Mouse (Mus musculus) cerebellum, postnatal 14 days (tissue): ENCODE measurements at regions not wholly inside any gene's neighbourhood (a gene's known extent, or its start where the extent isn't known, plus 50 kb on each side); places are given as distances from the start of the nearest gene placed in this dataset.

Experiments
- DNase-seq, 2 experiments: peaks; one replicate each; pipeline ENCODE4 v3.0.0; 2021; ENCODE audit warnings: mixed read lengths in 2 of 2

DNA sequence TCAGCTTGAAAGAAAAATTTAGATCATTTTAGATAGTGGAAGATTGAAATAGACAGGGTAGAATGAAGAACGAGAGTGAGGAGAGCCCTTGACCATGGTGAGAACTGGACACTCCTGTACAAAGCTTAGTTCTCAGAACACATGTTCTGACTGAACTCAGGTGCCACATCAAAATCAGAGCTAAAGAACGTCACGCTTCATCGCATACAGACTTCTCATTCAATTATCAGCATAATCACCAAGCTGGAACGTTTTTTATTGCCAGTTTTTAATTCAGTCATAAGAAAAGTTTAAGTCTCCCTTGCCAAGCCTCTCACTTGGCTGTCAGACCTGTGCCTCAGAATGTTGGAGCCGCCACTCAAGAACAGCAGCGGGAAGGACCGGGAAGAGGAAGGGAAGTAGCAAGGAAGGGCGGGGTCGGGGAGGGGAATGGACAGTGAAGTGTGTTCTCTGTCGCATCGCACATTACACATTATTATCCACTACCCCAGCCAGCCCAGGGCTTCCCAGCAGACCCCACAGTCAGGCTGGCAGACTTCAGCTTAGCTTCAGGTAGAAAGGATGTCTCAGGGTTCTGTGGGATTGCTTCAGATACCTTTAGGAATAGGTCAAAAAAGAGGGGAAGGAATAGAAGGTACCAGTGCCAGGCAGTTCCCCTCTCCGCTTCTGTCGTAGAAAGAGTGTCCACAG is 140.1 kb upstream of the Smim15 start:
- no peak for DNase-seq

DNA sequence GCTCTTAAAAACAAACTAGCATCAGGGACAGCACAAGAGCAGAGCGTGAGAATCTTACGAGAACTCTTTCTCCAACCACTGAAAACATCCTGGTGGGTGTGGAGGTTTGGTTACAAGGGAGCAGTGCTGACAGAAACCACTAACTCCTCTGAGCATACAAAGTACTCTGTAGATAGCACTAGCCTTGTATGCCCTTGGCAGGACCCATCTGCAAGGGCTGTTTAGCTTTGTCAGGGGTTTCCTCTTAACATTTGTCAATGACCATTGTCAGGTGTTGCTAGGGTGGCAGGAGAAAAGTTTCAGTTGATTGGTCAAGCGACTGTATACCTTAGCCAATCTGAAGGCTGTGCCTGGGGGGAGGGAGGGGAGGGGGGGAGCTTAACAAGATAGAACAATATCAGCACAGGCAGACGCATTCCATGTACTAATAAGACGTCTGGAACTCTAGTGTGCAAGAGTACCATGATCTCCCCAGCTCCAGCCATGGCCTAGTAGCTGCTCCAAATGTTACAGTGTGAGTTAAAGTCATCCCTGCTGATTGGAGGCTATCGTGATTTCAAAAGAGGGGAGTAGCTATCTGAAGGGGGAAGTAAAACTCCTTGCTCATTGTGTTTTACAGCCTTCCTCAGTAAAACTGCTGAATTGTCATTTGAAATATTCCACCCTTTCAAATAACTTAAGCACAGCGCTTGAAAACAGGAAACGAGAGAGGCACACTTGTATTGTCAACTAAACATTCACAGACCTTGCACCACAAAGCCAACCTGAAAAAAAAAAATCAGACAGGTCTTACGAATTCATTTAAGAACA is 140.9 kb upstream of the Smim15 start:
- no peak for DNase-seq

DNA sequence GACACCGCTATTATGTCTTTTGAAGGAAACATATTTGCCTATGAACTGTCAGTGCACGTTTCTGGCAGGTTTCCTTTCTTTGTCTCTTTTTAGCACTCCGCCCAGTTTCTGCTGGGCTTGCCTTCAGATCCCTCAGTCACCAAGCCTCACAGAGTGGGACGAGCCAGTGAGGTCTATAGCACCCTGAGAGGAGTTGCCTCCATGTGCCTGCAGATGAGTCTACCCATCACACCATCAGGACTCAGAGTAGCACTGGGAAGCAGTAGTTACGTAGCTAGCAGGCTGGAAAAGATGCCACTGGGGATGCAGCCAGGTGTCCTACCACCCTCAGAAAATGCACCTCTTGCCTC is 141.5 kb upstream of the Smim15 start:
- DNase-seq: no peak

DNA sequence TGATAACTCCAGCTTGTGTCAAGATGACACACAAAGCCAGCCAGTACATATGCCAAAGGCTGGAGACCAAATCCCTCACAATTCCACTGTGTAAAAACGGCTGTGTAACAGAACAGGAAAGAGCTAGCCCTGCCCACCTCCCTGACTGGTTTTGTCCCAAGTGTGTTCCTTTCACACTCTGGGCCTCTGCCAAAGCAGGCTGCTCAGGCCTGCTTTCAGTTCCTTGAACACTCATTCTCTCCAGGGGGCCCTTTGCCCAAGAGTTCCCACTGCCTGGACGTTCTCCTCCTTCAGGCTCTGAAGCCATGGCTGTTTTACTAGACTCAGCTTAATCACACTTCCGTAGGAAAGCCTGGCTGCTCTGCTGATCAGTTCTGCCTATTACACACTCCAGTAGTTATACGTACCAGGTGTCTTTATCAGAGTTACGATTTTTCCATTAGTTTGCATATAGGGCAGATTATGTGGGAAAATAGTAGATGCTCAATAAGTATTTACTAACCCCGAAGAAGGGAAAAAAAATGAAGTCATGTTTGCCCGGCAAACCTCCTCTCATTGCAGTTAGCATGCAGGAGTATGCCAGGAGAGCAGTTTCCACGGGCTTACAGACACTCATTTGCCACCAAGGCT is 144.5 kb upstream of the Smim15 start:
- no peak for DNase-seq

DNA sequence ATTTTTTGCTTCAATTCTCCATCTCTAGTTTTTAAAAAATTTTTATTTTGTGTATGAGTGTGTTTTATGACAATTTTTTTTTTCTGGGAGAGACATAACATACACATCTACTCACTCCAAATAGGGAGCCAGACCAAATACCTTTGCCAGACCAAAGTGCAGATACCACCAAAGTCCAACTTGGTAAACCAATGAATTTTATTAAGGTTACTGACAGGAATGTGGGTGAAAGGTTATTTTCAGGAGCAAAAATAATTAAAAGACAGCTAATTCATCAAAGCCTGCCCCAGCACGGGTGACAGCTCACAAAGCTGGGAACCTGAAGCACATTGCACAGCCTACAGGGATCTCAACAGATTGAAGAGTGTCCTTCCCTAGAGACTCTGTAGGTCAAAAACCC is 146.6 kb upstream of the Smim15 start:
- DNase-seq: no peak

DNA sequence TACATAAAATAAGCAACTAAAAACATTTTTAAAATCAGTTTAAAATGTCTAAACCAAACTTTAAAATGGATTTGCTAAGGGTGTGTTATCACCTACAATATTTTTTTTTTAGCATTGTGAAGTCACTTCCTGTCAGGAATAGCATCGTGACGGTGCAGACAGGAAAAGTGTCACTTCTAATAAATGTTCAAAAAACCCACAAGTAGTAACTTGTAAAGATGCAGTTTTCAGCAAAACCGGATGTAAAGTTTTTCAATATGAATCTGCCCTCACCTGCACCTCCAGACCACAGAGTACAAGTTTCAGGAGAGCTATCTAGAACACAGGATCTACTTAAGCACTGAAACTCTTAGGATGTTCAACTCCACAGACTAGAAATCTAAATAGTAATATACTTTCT is 147.1 kb upstream of the Smim15 start:
- no peak for DNase-seq

DNA sequence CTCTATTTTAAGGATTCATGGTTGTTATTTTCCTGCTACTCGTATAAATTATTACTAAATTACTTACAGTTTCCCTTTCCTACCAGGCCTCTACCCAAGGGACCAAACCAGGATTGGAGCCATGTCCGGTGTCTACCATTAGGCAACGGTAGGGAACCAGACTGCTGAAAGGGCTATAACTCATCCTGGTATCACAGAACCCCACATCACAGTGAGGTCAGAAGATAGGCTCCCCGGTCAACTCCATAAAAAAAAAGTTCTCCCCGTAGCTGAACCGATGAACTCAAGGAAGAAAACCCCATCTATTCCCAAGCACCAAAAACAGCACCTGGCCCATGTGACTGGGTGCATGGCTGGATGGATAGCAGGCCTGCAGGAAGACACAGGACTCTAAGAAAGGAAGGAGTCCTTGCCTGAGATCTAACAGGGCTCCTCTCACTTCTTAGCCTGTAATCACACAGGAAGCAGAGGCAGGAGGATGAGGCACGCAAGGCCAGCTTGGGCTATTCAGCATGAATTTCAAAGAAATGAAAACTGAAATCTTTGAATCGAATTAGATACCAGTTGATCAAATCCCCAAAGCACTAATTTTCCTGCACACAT is 150.6 kb upstream of the Smim15 start:
- DNase-seq: no peak

DNA sequence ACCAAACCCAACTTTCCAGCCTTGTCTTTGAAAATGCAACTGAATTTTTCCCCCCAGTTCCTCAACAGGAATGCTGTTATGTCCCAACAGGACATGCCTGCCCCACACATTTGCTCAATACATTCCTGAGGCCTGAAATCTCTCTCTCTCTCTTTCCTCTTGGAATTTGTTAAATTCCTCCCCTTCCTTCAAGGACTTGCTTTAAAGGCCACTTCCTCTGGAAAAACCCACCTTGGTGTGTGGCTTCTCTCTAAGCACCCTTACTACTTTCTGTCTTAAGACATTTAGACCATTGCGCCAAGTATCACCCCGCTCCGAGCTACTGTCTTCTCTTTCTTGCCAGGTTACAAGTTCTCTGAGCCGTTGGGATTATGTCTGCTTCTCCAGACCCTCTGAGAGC is 151.2 kb upstream of the Smim15 start:
- no peak for DNase-seq

DNA sequence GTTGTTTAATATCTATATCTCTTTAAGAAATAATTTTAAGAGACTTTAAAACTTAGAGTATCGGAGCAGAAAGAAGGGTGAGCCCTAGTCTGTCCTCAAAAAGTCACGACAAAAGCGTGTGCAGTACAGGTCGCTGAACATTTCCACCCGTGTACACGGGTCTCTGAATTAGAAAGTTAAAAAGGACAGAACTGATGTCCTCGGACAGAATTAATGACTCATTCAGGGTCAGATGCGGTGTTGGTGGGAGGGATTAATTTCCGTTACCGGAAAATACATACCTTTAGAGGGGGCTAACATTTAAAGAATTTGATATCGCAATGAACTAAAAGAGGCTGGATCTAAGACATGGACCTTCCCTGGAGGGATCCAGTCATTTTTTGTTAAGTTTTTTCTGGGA is 152.3 kb upstream of the Smim15 start:
- no peak for DNase-seq

DNA sequence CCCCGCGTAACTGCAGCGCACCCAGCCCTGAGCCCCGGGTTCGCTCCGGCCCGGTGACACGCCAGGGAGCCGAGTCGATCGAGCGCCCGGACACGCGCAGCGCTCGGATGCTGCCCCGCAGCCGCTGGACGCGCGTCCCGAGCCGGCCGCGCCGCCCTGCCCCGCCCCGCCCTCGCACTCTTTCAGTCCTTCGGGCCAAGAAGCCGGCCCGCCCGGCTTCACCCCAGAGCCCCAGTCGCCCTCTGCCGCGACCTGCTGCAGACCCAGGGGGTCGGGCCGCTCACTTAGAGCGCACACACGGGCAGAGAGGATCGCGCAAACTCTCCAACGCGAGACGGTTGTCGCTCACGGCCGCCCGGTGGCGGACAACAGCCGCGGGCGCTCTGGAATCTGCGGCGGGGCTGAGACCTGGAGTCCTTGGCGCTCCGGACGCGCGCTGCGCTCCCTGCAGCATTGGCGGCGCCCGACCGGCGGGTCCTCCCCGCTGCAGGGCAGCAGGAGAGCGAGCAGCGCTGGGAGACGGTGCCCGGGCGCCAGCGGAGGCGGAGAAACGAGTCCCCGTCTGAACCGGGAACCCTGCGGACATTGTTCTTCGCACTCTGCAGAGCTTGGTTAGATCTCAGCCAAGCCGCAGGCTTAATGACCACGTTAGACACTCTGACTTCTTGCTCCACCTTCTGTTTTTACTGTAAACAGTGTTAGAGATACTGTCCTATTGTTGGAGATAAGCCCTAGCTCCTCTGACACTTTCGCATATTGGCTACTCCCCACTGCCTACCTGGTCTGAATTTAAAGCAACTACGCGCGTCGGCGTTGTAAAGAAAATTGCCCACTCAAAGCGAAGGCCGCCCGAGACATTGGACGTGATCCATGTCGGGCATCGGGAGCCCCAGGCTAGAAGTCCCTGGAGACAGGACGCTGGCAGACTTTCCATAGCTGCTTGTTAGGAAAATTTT is 153.1 kb upstream of the Smim15 start:
- peak; percentile 71 to 72 for DNase-seq

DNA sequence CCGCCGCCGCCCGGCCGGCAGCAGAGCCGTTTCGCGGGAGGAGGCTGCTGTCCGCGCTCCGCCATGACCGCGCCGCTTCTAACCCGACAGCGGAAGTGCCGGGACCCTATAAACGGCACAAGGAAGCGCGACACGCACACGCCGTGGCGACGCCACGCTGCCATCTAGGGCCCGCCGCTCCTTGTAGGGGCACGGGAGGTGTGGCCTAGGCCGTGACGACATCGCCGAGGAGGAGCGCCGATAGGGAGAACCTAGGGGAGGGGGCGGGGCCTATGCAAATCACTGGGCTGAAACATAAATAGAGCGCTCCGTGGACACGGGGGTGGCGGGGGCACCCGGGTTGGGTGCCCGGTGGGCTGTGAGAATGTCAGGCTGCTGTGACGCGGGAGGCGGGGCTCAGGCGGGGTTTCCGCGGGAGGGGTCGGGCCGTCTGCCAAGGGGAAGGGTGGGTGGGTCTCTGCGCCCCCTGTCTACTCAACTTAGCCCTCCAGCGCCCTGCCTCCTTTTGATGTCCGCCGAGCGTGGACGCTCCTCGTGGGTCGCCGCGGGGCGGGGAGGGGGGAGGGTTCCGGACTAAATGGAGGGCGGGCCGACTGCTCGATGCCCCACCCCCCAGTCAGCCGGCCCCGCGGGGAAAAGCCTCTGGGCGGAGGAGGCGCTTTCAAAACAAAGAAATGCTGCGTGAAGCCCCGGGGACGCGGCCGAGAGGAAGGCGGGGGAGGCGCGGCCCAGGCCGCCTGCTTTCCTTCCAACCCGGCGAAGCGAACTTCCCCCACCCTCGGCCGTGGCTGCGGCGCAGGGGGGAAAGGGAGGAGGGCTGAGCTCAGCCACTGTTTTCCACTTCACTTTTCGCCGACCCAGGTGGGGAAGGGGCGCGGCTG is 154.0 kb upstream of the Smim15 start:
- peak; percentile 99 to 100 for DNase-seq

DNA sequence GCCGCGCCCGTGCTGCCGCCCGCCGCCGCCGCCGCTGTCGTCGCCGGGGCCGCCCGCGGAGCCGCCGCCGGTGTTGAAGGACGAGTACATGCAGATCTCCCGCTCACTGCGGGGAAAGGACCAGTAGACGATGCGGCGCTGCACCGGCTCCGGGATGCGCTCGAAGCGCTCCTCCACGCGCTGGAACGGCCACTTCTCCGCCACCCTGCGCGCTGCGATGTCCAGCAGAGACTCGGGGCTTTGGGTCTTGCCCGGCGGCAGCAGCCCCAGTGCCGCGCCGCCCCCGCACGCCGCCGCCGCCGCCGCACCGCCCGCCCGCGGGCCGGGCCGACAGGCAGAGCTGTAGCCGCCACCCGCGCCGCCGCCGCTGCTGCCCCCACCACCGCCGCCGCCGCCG is 154.7 kb upstream of the Smim15 start:
- peak in 1 of 2 experiments; percentile 60 for DNase-seq

DNA sequence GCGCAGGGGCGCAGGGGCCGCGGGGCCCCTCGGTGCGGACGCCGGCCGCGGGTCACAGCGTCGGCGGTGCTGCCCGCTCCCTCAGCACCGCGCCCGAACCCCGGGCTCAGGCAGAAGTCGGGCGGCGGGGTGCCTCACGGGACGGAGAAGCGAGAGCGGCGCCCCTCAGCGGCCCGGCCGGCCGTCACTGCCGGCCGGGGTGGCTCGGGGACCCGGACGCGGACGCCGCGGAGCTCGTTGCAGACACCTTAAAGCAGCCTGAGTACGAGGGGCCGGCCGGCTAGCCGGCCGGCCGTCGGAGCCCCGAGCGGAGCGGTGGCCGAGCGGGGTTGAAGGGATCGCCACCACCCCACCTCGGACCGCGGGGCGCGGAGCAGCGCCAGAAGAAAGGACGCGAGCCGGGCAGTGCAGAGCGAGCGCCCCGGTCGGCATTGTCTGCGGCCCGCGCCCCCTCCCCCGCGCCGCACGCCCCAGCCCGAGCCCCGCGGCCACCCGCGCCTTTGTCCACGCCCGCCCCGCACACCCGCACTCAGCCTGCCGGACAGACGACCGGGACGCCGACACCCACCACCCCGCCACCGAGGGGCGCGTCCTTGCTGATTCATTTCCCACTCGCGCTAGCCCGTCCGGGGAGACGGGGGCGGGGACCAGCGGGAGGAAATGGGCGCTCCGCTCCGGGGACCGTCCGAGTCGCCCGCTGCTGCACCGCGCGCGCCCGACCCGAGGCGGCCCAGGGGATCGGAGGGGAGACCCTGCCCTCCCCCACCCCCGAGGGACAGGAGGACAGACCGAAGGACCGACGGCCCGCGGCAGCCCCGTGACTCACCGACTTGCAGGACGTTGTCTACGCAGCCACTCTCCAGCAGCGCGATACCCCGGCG is 155.4 kb upstream of the Smim15 start:
- DNase-seq: peak; percentile 54 to 61

DNA sequence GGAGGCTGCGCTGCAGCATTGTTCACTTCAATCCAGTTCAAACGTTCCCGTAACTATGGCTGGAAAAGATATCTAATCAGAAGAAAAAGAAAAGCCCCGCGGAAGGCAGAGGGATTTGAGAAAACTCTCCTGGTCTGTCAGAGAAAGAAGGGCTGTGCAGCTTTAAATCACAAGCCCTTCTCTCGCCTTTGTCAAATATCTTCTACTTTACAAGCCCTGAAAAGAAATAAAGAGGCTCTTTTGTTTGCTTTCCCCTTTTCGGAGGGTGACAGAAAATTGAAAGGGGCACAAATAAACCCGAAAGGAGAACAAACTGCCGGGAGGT is 156.1 kb upstream of the Smim15 start:
- DNase-seq: peak in 1 of 2 experiments; percentile 17

DNA sequence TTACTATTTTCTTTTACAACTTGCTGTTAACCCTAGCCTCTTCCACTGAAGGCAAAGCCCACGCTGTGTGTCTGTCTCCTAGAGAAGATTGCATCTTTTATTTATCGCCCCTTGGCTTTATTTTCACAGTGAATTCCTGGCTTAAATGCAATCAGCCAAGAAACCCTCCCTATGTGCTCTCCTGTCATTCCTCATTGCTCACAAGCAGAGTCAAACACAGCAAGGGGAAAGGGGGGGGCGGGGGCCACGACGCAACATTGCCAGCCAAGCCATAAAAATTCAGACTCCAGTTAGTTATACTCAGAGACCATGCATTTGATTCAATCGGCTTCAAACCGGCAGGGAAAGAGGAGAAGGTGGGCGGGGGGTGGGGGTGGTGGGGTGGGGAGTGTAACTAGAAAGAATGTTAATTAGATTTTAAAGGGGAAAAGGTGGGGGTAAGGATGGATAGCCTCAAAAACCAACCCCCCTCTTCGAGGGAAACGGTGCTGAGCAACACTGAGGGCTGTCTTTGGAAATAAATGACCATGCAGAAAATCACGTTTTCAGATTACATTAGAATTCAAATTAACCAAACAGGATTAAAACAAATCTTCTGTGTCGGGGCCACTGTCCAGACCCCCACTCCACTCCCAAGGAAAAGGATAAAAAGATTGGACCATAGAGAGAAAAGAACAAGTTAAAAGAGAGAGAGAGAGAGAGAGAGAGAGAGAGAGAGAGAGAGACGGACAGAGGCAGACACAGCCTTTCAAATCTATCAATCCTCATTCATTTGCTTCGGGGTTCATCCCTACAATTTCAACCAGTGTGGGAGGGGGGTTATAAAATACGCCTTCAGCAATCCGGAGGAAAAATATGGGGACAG is 156.6 kb upstream of the Smim15 start:
- DNase-seq: peak in 1 of 2 experiments; percentile 7

DNA sequence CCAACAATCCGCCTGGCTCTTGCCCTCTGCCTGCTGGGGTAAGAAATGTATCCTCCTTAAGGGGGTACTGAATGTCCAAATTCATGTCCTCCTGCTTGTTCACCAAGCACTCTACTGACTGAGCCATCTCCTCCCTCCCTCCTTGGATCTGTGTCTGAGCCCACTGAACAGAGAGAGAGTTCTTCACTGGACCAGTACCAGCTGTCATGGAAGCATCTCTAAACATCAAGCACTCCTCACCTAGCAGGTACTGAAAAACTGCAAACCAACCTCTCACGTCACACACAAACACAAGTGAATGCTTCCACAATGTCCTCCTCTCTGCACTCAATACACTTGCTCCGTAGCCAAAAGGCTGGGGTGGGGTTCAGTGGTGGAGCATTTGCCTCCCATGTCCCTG is 159.4 kb upstream of the Smim15 start:
- no peak for DNase-seq

DNA sequence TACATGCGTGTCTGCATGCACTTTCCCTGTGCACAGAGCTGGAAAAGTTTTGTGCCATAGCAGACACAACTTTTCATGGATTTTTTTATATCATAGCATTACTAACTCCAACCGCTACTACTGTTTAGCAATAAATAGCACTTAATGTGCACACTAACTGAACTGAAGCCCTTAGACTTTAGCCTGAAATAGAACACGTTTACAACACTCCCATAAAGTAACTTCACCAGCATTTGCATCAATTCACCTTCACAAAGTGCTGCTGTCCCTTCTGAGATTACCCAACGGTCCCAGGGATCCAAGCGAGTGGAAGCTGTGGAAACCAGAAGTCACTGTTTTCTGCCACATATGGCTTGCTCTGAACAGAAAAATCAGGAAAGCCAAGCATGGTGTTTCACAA is 161.9 kb upstream of the Smim15 start:
- DNase-seq: no peak

DNA sequence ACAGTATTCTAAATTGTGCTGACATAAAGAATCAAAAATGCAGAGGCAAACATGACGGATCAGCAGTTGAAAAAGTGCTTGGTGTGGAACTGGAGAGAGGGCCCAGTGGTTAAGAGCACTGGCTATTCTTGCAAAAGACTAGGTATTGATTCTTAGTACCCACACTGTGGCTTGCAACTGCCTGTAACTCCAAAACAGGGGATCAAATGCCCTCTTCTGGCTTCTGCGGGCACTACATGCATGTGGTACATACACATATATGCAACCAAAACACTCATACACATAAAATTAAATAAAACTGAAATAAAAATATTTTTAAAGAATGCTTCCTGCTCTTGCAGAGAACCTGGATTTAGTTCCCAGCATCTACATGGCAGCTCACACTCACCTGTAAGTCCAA is 163.7 kb upstream of the Smim15 start:
- no peak for DNase-seq

DNA sequence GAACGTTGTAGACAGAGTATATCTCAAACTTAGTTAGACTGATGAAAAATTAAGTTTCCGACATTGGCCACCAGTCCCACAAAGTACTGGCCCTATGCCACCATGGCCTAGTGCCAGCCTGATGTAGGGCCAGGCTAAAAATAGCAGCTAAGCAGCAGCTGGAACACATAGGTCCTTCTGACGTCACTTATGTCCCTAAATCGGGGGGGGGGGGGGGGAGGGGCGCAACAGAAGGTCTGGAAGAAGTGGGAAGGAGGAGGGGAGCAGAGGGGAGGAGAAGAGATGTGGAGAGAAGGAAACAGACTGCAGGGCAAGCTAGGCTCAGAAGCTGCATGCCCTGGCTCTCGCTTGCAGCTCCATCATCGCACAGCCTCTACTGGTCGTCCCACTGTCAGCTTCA is 164.7 kb upstream of the Smim15 start:
- DNase-seq: peak; percentile 32 to 52

DNA sequence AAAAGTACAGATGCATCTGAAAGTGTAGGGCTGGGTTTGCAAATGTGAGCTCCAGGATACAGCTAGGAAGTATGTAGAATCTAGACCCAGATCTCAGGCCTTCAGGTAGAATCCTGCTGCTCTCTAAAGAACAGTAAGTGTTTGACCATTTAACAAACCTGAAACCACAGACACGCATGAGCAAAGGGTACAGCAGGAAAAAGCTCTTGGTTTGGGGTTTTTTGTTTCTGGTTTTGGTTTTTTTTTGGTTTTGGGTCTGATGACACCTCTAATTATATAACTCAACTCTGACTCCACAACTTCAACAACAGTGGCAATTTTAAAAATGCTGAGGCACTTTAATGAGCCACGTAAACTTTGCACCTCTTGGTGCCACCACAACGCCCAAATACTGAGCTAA is 165.3 kb upstream of the Smim15 start:
- no peak for DNase-seq
